Mouse (Mus musculus) testis, postnatal 14 days (tissue): ENCODE data around the gene Abca7.
"Not testable (repeated sequence)": the region's sequence is repeated elsewhere in the genome, so short reads cannot be mapped to it uniquely, and the experiment has no call there.

Experiments
- DNase-seq: peaks from one replicate; pipeline ENCODE4 v3.0.0; 2021; ENCODE audit warnings: low spot score

Gene Abca7

DNA sequence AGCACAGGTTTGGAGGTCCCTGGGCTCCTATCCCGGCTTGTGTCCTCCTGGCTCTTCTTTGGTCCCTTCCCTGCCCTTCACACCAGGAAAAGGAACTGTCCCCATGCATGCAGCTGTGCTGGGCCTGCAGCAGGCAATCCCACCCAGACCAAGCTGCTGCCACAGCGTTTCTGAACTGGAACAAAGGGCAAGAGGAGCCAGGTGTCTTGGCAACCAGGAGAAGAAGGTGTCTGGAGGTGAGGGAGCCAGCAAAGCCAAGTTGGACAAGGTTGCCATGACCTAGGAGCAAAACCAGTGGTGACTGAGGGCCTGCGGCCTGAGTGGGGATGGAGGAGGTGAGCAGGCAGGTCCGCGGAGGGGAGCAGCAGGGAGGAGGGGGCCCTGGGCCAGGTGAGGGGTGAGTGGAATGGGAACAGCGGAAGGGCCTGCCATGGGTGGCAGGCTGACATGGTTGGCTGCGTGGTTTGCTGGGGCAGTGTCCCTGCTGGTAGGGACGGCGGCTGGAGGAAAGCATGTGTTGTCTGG, 50.8 kb downstream of the Abca7 start, which contains the start of gene Gpx4:
TSS of gene Gpx4 (plus strand) at position 126 of the 525 bp plus-strand sequence.
- DNase-seq: no peak

GRCm38 (mm10) chr10:80048396-80048795, 52.1 kb downstream of the Abca7 start:
- no peak for DNase-seq

DNA sequence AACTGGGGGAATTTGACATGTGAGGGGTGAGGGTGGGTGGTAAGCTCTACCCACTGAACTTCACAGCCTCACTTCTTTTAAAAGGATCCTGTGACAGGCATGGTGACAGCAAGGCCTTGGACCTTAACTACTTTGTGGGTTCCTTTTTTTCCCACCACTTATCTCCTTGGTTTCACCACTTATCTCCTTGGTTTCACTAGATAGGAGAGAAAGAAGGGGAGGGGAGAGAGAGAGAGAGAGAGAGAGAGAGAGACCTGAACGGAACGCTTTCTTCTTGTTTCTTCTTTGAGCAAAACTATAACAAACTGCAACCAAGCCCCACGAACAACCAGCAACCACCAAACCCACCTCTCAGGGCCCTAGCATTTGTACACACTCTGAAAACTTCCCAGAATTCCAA, 52.5 kb downstream of the Abca7 start:
- no peak for DNase-seq

- DNase-seq: no peak
These were observed 54.0 kb downstream of the Abca7 start for GRCm38 (mm10) chr10:80050244-80050643.

DNA sequence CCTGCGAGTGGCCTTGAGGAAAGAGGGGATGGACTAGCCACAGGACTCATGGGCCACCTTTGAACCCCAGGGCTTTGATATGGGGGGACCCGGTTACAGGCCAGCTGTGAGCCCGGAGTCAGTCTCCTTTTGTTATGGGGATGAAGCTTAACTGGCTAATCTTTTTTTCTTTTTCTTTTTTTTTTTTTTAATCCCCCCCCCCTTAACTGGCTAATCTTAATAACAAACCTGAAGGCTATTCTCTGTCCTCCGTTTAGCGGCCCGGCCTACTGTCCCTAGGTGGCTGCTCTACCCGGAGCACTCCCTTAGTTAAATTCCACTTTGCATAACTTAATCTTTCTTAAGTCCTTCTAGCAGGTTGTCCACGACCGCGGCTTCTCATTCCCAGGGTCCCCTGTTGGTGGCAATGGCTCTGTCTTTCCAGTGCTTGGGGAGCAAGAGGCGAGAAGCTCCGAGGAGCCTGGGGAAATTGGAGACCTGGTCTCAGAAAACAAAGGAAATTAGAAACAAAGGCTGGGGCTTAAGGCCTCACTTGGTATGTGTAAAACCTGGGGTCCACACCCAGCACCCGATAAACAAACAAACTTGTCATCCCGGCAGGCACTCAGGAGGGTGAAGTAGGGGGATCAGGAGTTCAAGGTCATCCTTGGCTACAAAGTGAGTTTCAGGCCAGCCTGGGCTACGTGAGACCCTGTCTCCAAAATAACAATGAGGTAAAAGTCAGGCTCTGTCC, 54.8 kb downstream of the Abca7 start:
- DNase-seq: no peak

GRCm38 (mm10) chr10:80051618-80052373, 55.5 kb downstream of the Abca7 start:
- DNase-seq: no peak

DNA sequence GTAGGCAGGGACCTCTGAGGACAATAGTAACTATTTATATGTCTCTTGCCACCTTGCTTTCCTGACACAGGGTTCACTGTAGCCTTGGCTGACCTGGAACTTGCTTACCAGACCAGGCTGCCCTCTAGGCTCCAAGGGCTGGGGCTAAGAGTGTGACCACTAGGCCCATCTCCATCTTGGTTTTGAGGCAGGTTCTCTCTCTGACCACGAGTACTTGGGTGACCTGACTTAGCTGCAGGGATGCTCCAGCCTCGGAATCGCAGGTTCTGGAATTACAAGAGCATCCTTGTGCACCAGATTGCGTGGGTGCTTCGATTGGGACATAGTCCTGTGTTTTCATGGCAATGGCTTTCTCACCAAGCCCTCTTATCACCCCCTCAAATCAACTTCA, 56.1 kb downstream of the Abca7 start:
- no peak for DNase-seq

GRCm38 (mm10) chr10:80053259-80053780, 57.0 kb downstream of the Abca7 start:
- DNase-seq: peak; percentile 99

DNA sequence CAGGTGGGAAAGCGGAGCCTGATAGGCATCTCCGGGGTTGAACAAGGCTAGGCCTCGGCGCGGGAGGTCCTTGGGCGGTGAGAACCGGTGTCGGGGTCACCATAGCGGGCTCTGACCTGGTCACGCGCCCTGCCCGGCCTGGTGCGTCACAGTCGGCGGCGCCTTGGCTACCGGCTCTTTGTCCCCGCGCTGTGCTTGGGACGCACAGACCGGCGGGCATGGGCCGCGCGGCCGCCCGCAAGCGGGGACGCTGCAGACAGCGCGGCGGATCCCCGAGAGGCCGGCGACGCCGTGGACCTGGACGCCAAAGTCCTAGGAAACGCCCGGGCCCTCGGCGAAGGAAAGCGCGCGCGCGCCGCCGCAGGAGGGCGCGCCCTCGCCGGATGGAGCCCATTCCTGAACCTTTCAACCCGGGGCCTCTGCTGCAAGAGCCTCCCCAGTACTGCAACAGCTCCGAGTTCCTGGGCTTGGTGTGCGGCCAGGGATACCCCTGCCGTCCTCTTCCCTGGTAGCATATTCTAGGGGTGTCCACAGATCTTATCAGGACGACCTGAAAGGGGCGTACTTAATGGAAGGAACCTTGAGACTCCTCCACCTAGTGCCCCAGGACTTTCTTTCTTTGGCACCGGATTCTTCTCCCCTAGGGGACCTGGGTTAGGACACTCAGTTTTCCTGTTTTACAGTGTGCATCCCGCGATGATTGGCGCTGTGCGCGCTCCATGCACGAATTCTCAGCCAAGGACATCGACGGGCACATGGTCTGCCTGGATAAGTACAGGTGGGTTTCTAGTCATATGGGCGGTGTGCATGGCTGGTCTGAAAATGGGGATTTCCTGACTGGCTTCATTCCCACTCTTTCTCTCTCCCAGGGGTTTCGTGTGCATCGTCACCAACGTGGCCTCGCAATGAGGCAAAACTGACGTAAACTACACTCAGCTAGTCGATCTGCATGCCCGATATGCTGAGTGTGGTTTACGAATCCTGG, 57.8 kb downstream of the Abca7 start:
- DNase-seq: peak; percentile 56

DNA sequence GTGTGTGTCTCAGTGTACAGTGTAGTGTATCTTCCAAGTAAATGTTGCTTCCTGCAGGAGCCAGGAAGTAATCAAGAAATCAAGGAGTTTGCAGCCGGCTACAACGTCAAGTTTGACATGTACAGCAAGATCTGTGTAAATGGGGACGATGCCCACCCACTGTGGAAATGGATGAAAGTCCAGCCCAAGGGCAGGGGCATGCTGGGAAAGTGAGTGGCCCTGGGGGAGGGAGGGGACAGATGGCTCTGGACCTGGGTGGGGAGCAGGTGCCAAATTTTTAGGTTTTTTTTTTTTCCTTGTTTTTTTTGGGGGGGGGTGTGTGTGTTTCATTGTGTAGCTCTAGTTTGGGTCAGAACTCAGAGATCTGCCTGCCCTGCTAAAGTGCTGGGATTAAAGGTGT, 58.6 kb downstream of the Abca7 start:
- DNase-seq: not testable (repeated sequence)

DNA sequence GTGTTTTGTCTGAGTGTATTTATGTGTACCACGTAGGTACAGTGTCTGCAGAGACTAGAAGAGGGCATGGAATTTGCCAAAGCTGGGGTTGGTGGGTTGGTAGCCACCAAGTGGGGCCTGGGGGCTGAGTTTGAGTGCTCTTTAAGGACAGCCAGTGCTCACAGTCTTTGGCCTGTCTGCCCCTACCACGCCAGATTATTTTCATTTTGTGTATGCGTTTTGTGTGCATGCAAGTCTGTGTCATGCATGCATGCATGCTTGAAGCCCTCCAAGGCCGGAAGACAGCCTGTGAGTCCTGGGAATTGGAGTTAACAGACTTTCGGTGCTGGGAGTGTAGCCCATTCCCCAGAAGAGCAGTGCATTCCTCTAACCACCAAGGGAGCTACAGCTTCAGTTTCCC, 59.1 kb downstream of the Abca7 start:
- DNase-seq: no peak

DNA sequence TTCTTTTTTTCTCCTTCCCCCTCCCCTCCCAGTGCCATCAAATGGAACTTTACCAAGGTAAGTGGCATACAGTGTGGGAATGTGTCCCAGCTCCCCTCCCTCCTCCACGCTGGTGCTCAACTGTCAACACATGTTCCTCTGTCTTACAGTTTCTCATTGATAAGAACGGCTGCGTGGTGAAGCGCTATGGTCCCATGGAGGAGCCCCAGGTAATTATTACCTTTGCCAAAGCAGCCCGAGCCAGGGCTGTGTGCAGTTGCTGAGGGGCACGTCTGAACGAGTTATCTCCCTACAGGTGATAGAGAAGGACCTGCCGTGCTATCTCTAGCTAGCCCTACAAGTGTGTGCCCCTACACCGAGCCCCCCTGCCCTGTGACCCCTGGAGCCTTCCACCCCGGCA, 59.6 kb downstream of the Abca7 start:
- no peak for DNase-seq

GRCm38 (mm10) chr10:80056506-80056905, 60.2 kb downstream of the Abca7 start:
- no peak for DNase-seq

DNA sequence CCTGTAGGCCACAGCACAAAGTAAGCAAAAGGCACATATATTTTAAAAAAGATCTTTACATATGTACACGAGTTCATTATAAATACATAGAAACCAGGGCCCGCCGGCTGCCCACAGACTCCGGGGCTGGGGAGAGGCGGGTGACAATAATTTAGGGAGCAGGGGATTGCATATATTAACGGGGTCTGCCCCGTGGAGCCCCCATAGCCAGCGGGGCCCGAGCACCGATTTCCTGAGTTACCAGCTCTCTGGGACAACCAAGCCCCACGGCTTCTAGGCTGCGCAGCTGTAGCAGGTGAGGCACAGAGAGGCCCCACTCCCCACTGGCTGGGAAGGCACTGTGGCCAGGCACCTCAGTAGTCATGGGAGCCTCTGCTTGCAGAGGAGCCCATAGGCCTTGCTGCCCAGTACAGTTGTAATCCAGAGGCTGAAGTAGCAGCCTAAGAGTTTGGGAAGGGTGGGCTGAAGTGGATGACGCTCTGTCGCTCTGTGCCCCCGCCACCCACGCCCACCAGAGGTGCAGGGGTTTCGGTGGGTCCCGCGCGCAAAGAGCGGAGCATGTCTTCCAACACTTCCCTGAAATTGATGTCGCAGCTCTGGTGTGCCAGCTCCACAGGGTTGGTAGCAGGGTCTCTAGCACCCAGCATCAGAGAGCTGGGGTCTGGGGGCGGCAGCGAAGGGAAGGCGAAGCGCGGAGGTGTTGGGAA, 60.8 kb downstream of the Abca7 start:
- DNase-seq: no peak

DNA sequence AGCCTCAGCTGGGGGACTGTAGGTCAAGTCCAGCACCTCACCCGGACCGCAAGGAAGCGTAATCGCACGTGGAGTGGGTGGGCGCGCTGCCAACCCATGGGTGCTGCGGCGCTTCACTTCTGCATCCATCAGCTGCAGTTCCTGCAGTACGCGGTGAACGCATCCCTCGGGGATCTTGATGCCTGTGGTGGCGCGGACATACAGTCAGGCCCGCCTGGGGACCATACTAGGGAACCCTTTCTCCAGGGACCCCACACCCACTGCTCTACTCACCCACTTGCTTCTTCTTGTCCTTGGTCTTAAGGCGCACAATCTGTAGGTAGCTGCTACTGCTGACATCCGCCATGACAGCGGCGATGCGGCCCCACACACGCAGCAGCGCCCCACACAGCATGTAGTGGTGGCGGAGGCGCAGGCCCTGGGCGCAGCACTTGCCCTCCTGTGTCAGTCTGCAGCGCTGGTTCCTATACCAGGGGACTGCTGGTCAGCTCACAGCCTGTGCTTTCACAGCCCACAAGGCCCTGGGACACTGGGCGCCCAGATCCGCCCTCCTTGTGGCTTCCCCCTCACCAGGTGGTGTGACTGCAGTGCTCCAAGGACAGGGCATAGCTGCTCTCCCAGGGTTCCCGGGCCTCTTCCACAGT, 61.5 kb downstream of the Abca7 start:
- DNase-seq: no peak

DNA sequence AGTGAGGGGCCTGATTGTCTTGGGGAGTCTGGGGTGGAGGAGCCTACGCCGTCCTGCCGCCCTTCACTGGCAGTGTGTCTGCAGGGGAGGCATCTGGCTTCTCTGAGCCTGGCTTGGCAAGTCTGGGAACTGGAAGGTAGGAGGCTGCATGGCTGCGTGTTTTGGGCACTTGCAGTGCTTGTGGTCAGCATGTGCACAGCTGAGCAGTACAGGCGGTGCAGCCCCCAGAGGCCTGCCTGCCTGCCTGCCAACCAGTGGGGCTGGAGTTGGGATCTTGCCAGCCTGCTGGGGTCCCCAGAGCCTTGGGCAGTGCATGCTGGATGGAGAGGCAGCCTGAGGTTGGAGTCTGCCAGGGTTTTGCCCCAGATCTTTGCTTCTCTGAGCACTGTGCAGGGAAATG, 66.8 kb downstream of the Abca7 start:
- no peak for DNase-seq

DNA sequence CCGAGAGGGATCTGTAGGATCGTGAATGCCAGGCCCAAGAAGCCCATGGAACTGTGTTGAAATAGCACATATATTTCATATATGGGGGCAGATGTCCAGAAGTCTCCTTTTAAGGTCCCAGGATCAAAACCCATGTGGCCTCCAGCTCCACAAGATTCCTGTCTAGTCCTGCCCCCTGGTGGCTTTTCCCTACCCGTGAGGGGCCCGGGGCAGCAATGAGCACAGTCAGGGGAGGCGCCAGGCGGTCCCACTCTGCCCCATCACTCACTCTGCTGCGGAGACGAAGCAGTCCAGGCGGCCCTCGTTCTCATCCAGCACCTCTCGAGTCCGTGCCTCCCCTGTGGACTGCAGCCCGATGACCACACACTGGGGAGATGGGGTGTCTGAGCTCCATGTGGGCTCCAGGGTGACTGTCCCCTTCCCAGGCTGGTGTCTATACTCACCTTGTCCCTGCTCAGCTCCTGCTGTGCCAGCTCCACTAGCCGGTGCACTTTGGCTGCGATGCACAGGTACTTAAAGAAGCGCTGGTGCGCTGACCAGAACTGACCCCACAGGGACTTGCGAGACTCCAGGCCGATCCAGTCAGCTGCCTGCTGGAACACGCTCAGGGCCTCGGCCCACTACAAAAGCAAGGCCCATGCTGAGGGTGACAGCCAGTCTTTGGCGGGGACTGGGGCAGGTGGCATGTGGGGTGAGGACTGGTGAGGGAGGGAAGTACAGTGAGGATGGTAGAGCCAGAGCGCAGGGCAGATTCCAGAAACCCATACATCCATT, 67.8 kb downstream of the Abca7 start:
- no peak for DNase-seq
